Mouse (Mus musculus) brain, embryonic 14.5 days (tissue): ENCODE data around the gene Scd4.

Source experiments
- CTCF ChIP-seq: fragments of 200-500 bp; IDR thresholded peaks from 2 replicates; pipeline ENCODE4 v1.5.1; 2012; ENCODE audit warnings: inconsistent platforms, mild to moderate bottlenecking, moderate library complexity, borderline replicate concordance; ENCODE audit not compliant: insufficient read depth, insufficient read length; ENCODE audit errors: extremely low read depth
- POLR2A ChIP-seq: fragments of 200-500 bp; IDR thresholded peaks from 2 replicates; pipeline ENCODE4 v1.6.1; 2012; ENCODE audit warnings: mild to moderate bottlenecking, inconsistent platforms, borderline replicate concordance; ENCODE audit not compliant: poor library complexity, insufficient read depth, insufficient read length, severe bottlenecking; ENCODE audit errors: extremely low read depth

DNA sequence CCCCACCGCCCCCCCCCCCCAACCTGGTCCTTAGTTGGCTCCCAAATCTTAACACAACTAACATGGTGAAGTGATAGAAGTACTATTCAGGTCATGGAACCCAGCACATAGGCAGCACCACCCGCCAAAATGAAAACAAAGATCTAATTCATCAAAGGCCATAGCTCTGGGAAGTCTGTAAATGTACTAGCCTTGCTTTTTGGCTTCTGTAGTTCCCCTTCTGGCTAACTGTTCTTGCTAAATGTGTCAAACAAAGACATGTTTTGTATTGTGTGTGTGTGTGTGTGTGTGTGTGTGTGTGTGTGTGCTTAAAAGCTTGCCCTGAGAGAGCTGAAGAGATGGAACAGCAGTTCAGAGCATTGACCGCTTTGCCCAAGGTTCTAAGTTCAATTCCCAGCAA lies 19.8 kb upstream of the Scd4 start:
- TF ChIP-seq POLR2A: no peak
- TF ChIP-seq CTCF: no peak
